Mouse (Mus musculus) ES-Bruce4 (cell line): Measurements from ENCODE around the gene Cux2. TPM values are rescaled to one million over a fixed set of nuclear protein-coding genes. Genes with fewer than 3 reads are reported as not detected.
A peak's percentile ranks its signal among the peaks of the same experiment; 100 is the strongest.

Source experiments
- H3K27ac ChIP-seq: 2 replicates; pipeline ENCODE4 v1.5.1; 2012; ENCODE audit warnings: low read length, inconsistent platforms; ENCODE audit not compliant: insufficient read depth
- H3K27me3 ChIP-seq: 2 replicates; pipeline ENCODE4 v1.6.1; 2012; ENCODE audit warnings: mild to moderate bottlenecking, low read length, inconsistent platforms; ENCODE audit not compliant: control insufficient read depth, poor library complexity, insufficient read depth, severe bottlenecking
- H3K36me3 ChIP-seq: 2 replicates; pipeline ENCODE4 v1.6.1; 2012; ENCODE audit warnings: inconsistent platforms, mild to moderate bottlenecking, low read length, moderate library complexity; ENCODE audit not compliant: control insufficient read depth, poor library complexity, insufficient read depth, severe bottlenecking
- H3K4me1 ChIP-seq: one replicate; pipeline ENCODE4 v1.8.1; 2011; ENCODE audit warnings: low read length; ENCODE audit not compliant: control insufficient read depth, insufficient read depth
- H3K4me3 ChIP-seq: 2 replicates; pipeline ENCODE4 v1.5.1; 2011; ENCODE audit warnings: low read depth, mild to moderate bottlenecking, low read length
- H3K9ac ChIP-seq: 2 replicates; pipeline ENCODE4 v1.6.1; 2012; ENCODE audit warnings: low read depth, mild to moderate bottlenecking, inconsistent platforms; ENCODE audit not compliant: poor library complexity, severe bottlenecking
- H3K9me3 ChIP-seq: replicated peaks from 2 replicates; pipeline ENCODE4 v1.6.1; 2012; ENCODE audit warnings: mild to moderate bottlenecking, low read length, inconsistent platforms; ENCODE audit not compliant: control insufficient read depth, poor library complexity, insufficient read depth, severe bottlenecking
- CTCF ChIP-seq: IDR thresholded peaks from one replicate; pipeline ENCODE4 v1.8.1; 2011; ENCODE audit warnings: low read depth, low read length
- EP300 ChIP-seq: IDR thresholded peaks from 2 replicates; pipeline ENCODE4 v1.6.1; 2011; ENCODE audit warnings: low read depth, low read length; ENCODE audit not compliant: insufficient read depth
- POLR2A ChIP-seq: IDR thresholded peaks from one replicate; pipeline ENCODE4 v1.8.1; 2011; ENCODE audit warnings: low read length; ENCODE audit not compliant: insufficient read depth
- polyA plus RNA-seq: library from polyadenylated mRNA; stranded (reverse); fragments of >200 nt; gene quantifications from 2 replicates; pipeline ENCODE4 v1.2.4, GENCODE M21; 2011; ENCODE audit warnings: low read depth; ENCODE audit not compliant: missing spikeins, insufficient read depth, insufficient read length

Gene Cux2
- polyA plus RNA-seq, 1 experiment, result 3.6 TPM

DNA sequence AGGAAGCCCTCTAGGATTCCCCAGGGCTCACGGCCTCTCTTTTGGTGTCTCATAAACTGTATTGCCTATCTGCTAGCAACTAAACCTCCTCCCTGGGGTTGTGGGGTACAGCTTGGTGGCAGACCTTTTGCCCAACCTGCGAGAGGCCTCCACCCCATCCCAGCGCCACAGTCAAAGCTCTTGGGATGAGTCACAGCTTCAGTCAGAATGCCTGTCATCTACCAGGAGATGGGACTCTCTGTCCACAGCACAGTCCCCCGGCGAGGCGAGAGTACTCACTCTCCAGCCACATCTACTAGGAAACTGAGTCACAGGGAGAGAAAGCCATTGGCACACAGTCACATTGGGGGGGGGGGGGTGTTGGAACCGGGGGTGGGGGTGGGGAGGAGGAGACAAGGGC, 51.6 kb downstream of the Cux2 start:
- Histone ChIP-seq H3K4me1 (no peaks in the 10 kb centered on the region), H3K4me3 (no peak overlapping the region), H3K36me3 (no peaks in the 10 kb centered on the region), H3K9ac (no peak overlapping the region), H3K27ac (no peak overlapping the region), H3K9me3 (no peaks in the 10 kb centered on the region), H3K27me3 (no peaks in the 10 kb centered on the region)
- no peak for TF ChIP-seq POLR2A
- TF ChIP-seq EP300, result no peak
- TF ChIP-seq CTCF, result no peak

DNA sequence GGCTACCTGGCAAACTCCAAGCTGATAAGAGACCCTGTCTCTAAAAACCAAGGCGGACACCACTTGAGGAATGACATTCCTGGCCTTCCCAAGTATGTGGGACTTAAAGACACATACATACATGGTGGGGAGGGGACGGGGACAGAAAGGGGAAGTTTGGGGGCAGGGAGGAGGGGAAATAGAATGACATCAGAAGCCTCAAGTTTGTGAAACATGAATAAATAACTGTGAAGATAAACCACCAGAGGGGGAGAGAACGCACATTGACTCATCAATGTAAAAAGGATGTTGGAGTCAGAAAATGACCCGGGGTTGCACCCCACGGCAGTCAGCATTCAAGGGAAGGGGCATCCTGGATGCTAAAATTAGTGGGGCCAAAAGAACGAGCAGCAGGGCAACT, 53.2 kb downstream of the Cux2 start:
- Histone ChIP-seq H3K9me3 (no peaks in the 10 kb centered on the region), H3K36me3 (no peaks in the 10 kb centered on the region), H3K9ac (no peak overlapping the region), H3K27me3 (no peaks in the 10 kb centered on the region), H3K4me3 (no peak overlapping the region), H3K27ac (no peak overlapping the region), H3K4me1 (no peaks in the 10 kb centered on the region)
- TF ChIP-seq POLR2A (no peak), EP300 (no peak), CTCF (no peak)

- TF ChIP-seq CTCF (no peak), EP300 (no peak), POLR2A (no peak)
- Histone ChIP-seq H3K27ac (no peak overlapping the region), H3K9me3 (no peaks in the 10 kb centered on the region), H3K4me3 (no peak overlapping the region), H3K36me3 (no peaks in the 10 kb centered on the region), H3K4me1 (no peaks in the 10 kb centered on the region), H3K27me3 (no peaks in the 10 kb centered on the region), H3K9ac (no peak overlapping the region)
Observed at GRCm38 (mm10) chr5:121994808-121995207, 55.1 kb downstream of the Cux2 start.

- no peaks in the 10 kb centered on the region for H3K9me3 ChIP-seq
- no peak overlapping the region for H3K27ac ChIP-seq
- no peak overlapping the region for H3K4me3 ChIP-seq
- no peaks in the 10 kb centered on the region for H3K4me1 ChIP-seq
- no peak overlapping the region for H3K9ac ChIP-seq
- no peaks in the 10 kb centered on the region for H3K36me3 ChIP-seq
- TF ChIP-seq EP300 (no peak), CTCF (no peak), POLR2A (no peak)
- no peaks in the 10 kb centered on the region for H3K27me3 ChIP-seq
Observed at GRCm38 (mm10) chr5:121991914-121992313, 58.0 kb downstream of the Cux2 start.

GRCm38 (mm10) chr5:121985855-121986254, 64.0 kb downstream of the Cux2 start:
- no peak for TF ChIP-seq CTCF
- TF ChIP-seq EP300, result no peak
- TF ChIP-seq POLR2A, result no peak
- Histone ChIP-seq H3K9ac (no peak overlapping the region), H3K27ac (no peak overlapping the region)

DNA sequence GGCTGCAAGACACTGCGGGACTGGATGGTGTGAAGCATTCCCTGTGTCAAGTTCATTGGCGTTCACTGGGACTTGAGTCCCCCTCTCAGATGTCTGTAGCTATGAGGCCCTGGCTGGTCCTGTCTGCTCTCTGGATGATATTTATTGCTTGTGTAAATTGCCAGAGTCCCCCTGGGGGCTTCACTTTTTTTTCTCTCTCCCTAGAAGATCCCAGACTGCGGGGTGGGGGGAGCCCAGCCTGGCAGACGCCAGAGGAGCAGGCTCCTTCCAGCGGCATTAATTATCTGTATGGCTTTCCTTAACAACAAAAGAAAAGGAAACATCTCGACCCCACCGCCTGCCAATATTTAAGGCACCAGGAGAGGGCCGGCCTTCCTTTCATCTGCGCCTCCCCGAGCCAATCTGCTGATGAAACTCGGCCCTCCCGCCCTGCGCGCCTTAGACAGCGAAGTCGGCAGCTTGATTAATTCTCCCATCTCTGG, 68.2 kb downstream of the Cux2 start:
- Histone ChIP-seq H3K4me1 (no peaks in the 10 kb centered on the region), H3K27me3 (no peaks in the 10 kb centered on the region), H3K9ac (peak overlapping the region; percentile 36), H3K36me3 (no peaks in the 10 kb centered on the region), H3K4me3 (peak overlapping the region; percentile 23; the same call in 1 of the 2 replicates), H3K27ac (no peak overlapping the region), H3K9me3 (no peaks in the 10 kb centered on the region)
- no peak for TF ChIP-seq CTCF
- no peak for TF ChIP-seq EP300
- no peak for TF ChIP-seq POLR2A

More at GRCm38 (mm10) chr5:121985855-121986254, 64.0 kb downstream of the Cux2 start:
- no peaks in the 10 kb centered on the region for H3K27me3 ChIP-seq
- no peaks in the 10 kb centered on the region for H3K9me3 ChIP-seq
- no peak overlapping the region for H3K4me3 ChIP-seq
- H3K4me1 ChIP-seq, result no peaks in the 10 kb centered on the region
- H3K36me3 ChIP-seq, result no peaks in the 10 kb centered on the region
